Mouse (Mus musculus) macrophage (primary cell): ENCODE measurements around the gene Igtp. TPM values are rescaled to one million over a fixed set of nuclear protein-coding genes. Genes with fewer than 3 reads are reported as not detected.
"Not testable (repeated sequence)": the region's sequence is repeated elsewhere in the genome, so short reads cannot be mapped to it uniquely, and the experiment has no call there.

Experiments
- H3K27ac ChIP-seq: fragments of 350-480 bp; formaldehyde crosslinking; 2 replicates; pipeline ENCODE4 v1.9.0; 2021
- H3K36me3 ChIP-seq: fragments of 350-480 bp; formaldehyde crosslinking; 2 replicates; pipeline ENCODE4 v1.9.0; 2021; ENCODE audit errors: inconsistent target
- H3K4me3 ChIP-seq: fragments of 350-480 bp; formaldehyde crosslinking; 2 replicates; pipeline ENCODE4 v1.9.0; 2021; ENCODE audit errors: inconsistent target
- H3K79me2 ChIP-seq: fragments of 350-480 bp; formaldehyde crosslinking; 2 replicates; pipeline ENCODE4 v1.9.0; 2021; ENCODE audit errors: inconsistent target
- WGBS: methylation state at CpG from one replicate; pipeline ENCODE4 v1.1.7; 2026; ENCODE audit warnings: inconsistent platforms; ENCODE audit not compliant: missing documents; 5-methylcytosine and 5-hydroxymethylcytosine counted together
- polyA plus RNA-seq: library from polyadenylated mRNA; stranded (reverse); fragments of 250-400 nt; gene quantifications from 3 replicates; pipeline ENCODE4 v1.2.4, GENCODE M21; 2018; ENCODE audit warnings: inconsistent platforms

Gene Igtp
- polyA plus RNA-seq, 1 experiment from 2014 or later: 25.7 TPM

- WGBS: 47% methylated on average over 2 of the region's 2 CpGs
- peak overlapping the region; percentile 49 for H3K27ac ChIP-seq
- H3K4me3 ChIP-seq: not testable (repeated sequence)
These were observed 25.5 kb downstream of the Igtp start for GRCm38 (mm10) chr11:58224872-58225271.

GRCm38 (mm10) chr11:58225655-58226054 lies 26.3 kb downstream of the Igtp start:
- WGBS: 23% methylated on average over 5 of the region's 5 CpGs
- H3K27ac ChIP-seq: no peak overlapping the region

More at GRCm38 (mm10) chr11:58224872-58225271, 25.5 kb downstream of the Igtp start:
- Histone ChIP-seq H3K36me3 (peaks cover 13% of the 10 kb centered on the region), H3K79me2 (peaks cover 26% of the 10 kb centered on the region; the same call in 1 of the 2 replicates)

GRCm38 (mm10) chr11:58226425-58226824 lies 27.1 kb downstream of the Igtp start:
- Histone ChIP-seq H3K79me2 (peaks cover 10% of the 10 kb centered on the region; the same call in 1 of the 2 replicates), H3K36me3 (no peaks in the 10 kb centered on the region; the same call in 1 of the 2 replicates), H3K4me3 (no peak overlapping the region), H3K27ac (no peak overlapping the region)

More at GRCm38 (mm10) chr11:58225655-58226054, 26.3 kb downstream of the Igtp start:
- Histone ChIP-seq H3K4me3 (no peak overlapping the region), H3K36me3 (peaks cover 5% of the 10 kb centered on the region), H3K79me2 (peaks cover 18% of the 10 kb centered on the region; the same call in 1 of the 2 replicates)

- WGBS: 100% methylated on average over 1 of the region's 2 CpGs
- not testable (repeated sequence) for H3K27ac ChIP-seq, H3K36me3 ChIP-seq, H3K4me3 ChIP-seq, H3K79me2 ChIP-seq
These were observed 28.7 kb downstream of the Igtp start for GRCm38 (mm10) chr11:58228021-58228420.

- Histone ChIP-seq H3K27ac (no peak overlapping the region), H3K36me3 (no peaks in the 10 kb centered on the region), H3K79me2 (no peaks in the 10 kb centered on the region), H3K4me3 (no peak overlapping the region)
- 78% methylated on average over 16 of the region's 16 CpGs for WGBS
These were observed 31.1 kb downstream of the Igtp start for GRCm38 (mm10) chr11:58230396-58230910.

GRCm38 (mm10) chr11:58231156-58231555 lies 31.8 kb downstream of the Igtp start:
- 85% methylated on average over 8 of the region's 8 CpGs for WGBS
- no peaks in the 10 kb centered on the region for H3K36me3 ChIP-seq
- H3K79me2 ChIP-seq: no peaks in the 10 kb centered on the region
- no peak overlapping the region for H3K4me3 ChIP-seq
- no peak overlapping the region for H3K27ac ChIP-seq

- H3K36me3 ChIP-seq, H3K27ac ChIP-seq, H3K79me2 ChIP-seq, H3K4me3 ChIP-seq: not testable (repeated sequence)
- WGBS: 93% methylated on average over 3 of the region's 3 CpGs
These were observed 35.2 kb downstream of the Igtp start for GRCm38 (mm10) chr11:58234551-58234950.

GRCm38 (mm10) chr11:58235152-58235551 lies 35.8 kb downstream of the Igtp start:
- no peak overlapping the region for H3K27ac ChIP-seq
- no peaks in the 10 kb centered on the region for H3K79me2 ChIP-seq
- no peak overlapping the region for H3K4me3 ChIP-seq
- no peaks in the 10 kb centered on the region for H3K36me3 ChIP-seq
- 40% methylated on average over 6 of the region's 6 CpGs for whole genome bisulfite sequencing

- Histone ChIP-seq H3K36me3 (no peaks in the 10 kb centered on the region), H3K4me3 (peak overlapping the region; percentile 8; the same call in 1 of the 2 replicates), H3K27ac (no peak overlapping the region), H3K79me2 (no peaks in the 10 kb centered on the region)
- WGBS: 8% methylated on average over 35 of the region's 37 CpGs
These were observed 39.8 kb downstream of the Igtp start for GRCm38 (mm10) chr11:58238840-58239791.

GRCm38 (mm10) chr11:58247294-58247693 lies 47.9 kb downstream of the Igtp start:
- no peaks in the 10 kb centered on the region for H3K79me2 ChIP-seq
- no peak overlapping the region for H3K4me3 ChIP-seq
- no peaks in the 10 kb centered on the region for H3K36me3 ChIP-seq
- no peak overlapping the region for H3K27ac ChIP-seq
- WGBS: 48% methylated on average over 4 of the region's 4 CpGs

GRCm38 (mm10) chr11:58249203-58249981 lies 50.0 kb downstream of the Igtp start:
- H3K27ac ChIP-seq: no peak overlapping the region
- 89% methylated on average over 7 of the region's 7 CpGs for WGBS
- H3K36me3 ChIP-seq: no peaks in the 10 kb centered on the region
- H3K79me2 ChIP-seq: no peaks in the 10 kb centered on the region
- no peak overlapping the region for H3K4me3 ChIP-seq

- no peak overlapping the region for H3K4me3 ChIP-seq
- H3K79me2 ChIP-seq: no peaks in the 10 kb centered on the region
- H3K27ac ChIP-seq: no peak overlapping the region
- 53% methylated on average over 5 of the region's 5 CpGs for WGBS
- no peaks in the 10 kb centered on the region for H3K36me3 ChIP-seq
These were observed 51.2 kb downstream of the Igtp start for GRCm38 (mm10) chr11:58250550-58250949.

GRCm38 (mm10) chr11:58254411-58254810 lies 55.1 kb downstream of the Igtp start:
- 92% methylated on average over 3 of the region's 3 CpGs for WGBS
- no peak overlapping the region for H3K4me3 ChIP-seq
- H3K36me3 ChIP-seq: no peaks in the 10 kb centered on the region
- no peak overlapping the region for H3K27ac ChIP-seq
- H3K79me2 ChIP-seq: no peaks in the 10 kb centered on the region
